Mouse (Mus musculus) erythroblast, adult 5-6 weeks (primary cell): ENCODE data around the gene Tcea2. TPM values are rescaled to one million over a fixed set of nuclear protein-coding genes. Genes with fewer than 3 reads are reported as not detected.

Experiments used
- ATAC-seq: replicated peaks from 2 replicates; pipeline ENCODE4 v1.8.0; 2016; ENCODE audit warnings: moderate number of reproducible peaks, mild to moderate bottlenecking, moderate TSS enrichment, inconsistent platforms; ENCODE audit not compliant: poor library complexity, low FRiP score, severe bottlenecking
- total RNA-seq, 2 experiments: library from RNA; stranded (forward) in 1 of 2; stranded (reverse) in 1 of 2; fragments of 150-400 nt in 1 of 2; fragments of 200-764, 138-1000 nt in 1 of 2; gene quantifications; 2 replicates each; pipeline versions ENCODE4 v1.2.3 to v1.2.4; 2015 to 2017; ENCODE audit warnings: low replicate concordance in 2 of 2

The Tcea2 gene
- not detected in 2 replicates for total RNA-seq (2015; ENCODE audit: low replicate concordance)
- not detected in 2 replicates for total RNA-seq (2017; ENCODE audit: low replicate concordance)

DNA sequence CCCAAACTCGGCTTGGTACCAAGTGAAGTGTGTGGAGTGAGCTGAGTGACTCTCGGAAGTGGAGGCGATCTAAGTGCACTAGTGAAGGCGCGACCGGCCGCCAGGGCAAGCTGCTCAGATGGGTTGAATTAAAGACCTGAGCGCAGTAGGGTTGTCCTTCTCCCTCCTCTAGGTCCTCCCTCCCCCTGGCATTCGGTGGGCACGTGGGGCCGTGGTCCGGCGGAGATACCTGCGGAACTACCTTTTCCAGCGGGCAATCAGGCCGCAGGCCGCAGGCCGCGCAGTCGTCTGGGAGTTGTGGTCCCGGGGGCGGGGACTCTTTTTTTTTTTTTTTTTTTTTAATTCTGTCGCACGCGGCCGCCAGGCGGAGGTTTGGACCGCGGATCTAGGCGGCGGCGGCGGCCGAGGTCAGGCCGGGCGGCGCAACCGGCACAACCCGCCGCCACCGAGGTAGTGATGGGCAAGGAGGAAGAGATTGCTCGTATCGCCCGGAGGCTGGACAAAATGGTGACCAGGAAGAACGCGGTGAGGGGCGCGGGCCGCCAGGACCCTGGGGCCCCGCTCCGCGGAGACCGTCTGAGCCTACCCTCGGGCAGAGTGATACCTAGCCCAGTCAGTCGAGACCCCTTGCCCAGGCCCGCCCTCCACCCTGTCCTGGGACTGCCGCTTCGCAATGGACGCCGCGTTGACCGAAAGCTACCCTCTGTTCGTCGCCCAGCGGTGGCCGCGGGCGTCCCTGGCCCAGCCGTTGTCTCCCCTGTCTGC is at the start of gene Tcea2:
Gene Tcea2, plus strand, starts transcription at position 360 of the 765 bp plus-strand sequence.
- ATAC-seq: no peak

- ATAC-seq: no peak
Measured at GRCm38 (mm10) chr2:181632624-181633023, 47.5 kb upstream of the Tcea2 start.

GRCm38 (mm10) chr2:181635865-181636264 is 44.2 kb upstream of the Tcea2 start:
- ATAC-seq: no peak

GRCm38 (mm10) chr2:181644361-181644760 is 35.7 kb upstream of the Tcea2 start:
- ATAC-seq: peak; percentile 71

DNA sequence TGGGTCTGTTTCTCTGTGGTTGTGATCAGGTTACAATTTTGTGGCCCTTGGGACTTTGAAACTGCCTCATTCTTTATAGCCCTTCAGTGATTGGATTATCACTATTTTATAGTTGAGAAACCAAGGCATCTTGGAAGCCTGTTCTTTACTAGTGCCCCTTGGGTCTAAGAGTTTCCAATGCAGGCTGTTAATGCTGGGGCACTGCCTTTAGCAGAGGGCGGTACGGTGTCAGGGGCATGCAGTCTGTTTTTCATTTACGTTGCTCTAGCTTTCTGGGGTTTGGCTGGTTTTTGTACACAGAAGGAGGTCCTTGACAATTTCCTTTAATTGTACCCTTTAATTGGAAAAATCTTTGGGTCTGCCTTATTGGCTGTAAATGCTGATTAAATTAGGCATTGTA is 34.4 kb upstream of the Tcea2 start:
- ATAC-seq: no peak

DNA sequence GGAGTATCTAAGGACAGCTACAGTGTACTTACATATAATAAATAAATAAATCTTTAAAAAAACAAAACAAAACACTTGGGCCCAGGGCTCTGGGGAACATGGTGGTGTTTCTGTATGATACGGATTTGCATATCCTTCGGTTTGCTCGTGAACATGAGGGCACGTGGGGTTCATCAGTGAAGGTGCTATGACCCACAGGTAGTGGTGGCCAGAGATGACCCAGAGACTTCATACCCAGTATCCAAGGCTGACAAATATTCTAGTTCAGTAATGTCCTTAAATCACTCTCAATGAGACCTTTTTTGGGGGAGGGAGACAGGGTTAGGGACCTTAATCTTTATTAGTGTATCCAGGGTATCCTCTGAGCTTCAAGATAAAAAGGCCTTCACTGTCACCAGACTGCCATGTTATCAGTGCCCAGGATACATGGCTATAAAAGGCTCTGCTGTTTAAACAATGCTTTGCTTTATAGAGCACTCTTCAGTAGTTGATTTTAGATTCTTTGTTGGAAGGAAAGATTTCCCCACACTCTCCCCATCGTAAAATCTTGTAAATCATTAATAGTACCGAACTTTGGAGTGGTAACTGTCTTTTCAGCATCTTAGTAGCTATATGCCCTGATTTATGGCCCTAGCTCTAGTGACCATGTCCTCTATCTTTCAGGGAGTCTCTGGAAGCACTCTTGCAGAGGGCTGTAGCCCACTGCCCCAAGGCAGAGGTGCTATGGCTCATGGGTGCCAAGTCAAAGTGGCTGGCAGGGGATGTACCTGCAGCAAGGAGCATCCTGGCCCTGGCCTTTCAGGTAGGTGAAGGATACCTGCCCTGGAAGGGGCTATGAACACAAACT is 33.3 kb upstream of the Tcea2 start:
- no peak for ATAC-seq

DNA sequence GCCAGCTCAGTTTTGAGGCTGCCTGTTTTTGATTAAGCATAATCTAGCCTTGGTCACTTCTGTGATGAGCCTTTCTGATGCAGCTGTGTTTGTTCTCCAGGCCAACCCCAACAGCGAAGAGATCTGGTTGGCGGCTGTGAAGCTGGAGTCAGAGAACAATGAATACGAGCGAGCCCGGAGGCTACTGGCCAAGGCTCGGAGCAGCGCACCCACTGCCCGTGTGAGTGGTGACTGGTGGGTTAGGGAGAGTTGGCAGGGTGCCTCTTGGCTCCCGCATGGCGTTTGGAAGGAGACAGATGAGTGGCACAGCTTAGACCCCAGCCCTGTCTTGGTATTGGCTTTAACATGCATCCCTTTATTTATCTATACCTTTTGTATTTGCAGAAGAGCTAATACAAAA is 31.2 kb upstream of the Tcea2 start:
- no peak for ATAC-seq

GRCm38 (mm10) chr2:181653065-181653464 is 27.0 kb upstream of the Tcea2 start:
- ATAC-seq: no peak

DNA sequence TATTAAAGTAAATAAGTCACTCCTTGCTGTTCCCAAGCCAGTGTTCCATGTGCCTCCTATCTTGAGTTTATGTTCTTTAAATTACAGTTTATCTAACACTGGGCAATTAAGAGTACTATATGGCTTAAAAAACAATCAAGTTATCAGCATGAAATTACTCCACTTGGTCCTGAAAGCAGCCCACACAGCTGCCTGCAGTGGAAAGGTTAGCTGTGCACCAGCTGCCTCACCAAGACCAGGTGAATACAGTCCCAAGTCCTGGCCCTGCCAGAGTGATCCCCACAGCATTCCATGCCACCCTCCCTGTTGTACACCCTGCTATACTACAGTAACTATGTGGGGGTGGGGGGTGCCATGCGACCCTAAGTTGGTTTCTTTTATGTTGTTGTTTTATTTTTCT is 26.6 kb upstream of the Tcea2 start:
- no peak for ATAC-seq

GRCm38 (mm10) chr2:181656734-181657133 is 23.4 kb upstream of the Tcea2 start, which contains the start of gene Gm29797:
Gene Gm29797 (plus strand): TSS chr2:181657034.
- no peak for ATAC-seq

- ATAC-seq: no peak
Measured at GRCm38 (mm10) chr2:181657441-181657840, 22.7 kb upstream of the Tcea2 start.

GRCm38 (mm10) chr2:181658528-181658927 is 21.6 kb upstream of the Tcea2 start:
- ATAC-seq: no peak

DNA sequence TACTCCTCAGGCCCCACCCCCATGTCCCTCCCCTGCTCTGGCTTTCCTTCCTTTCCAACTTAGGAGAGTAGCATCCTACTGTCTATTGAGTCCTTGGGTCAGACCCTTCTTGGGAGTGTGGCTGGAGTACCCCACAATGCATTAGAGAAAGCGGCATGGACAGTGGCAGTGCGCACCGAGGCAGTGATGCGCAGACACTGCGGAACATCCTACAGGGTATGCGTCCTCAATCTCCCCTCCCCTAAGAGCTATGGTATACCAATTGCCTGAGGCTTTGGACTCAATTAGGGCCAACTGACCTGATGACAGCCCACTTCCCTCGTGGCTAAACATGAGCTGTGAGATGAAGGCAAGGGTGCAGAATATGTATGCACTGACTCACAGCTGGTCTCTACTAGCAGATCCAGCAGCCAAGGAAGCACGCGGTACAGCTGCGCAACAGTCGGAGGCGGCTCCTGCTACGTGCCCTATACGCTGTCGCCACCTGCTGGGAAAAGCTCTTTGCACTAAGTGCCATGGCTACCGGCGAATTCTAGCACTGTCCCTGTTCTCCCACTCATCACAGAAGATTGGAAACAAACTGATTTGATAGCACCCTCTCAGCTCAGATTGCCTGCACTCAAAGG is 21.1 kb upstream of the Tcea2 start:
- ATAC-seq: no peak

- peak; percentile 40; the same call in 1 of the 2 replicates for ATAC-seq
Measured at GRCm38 (mm10) chr2:181659609-181660055, 20.5 kb upstream of the Tcea2 start.

GRCm38 (mm10) chr2:181662620-181663297 is 17.4 kb upstream of the Tcea2 start:
- ATAC-seq: no peak

- ATAC-seq: no peak
Measured at GRCm38 (mm10) chr2:181663298-181663630, 16.8 kb upstream of the Tcea2 start.

DNA sequence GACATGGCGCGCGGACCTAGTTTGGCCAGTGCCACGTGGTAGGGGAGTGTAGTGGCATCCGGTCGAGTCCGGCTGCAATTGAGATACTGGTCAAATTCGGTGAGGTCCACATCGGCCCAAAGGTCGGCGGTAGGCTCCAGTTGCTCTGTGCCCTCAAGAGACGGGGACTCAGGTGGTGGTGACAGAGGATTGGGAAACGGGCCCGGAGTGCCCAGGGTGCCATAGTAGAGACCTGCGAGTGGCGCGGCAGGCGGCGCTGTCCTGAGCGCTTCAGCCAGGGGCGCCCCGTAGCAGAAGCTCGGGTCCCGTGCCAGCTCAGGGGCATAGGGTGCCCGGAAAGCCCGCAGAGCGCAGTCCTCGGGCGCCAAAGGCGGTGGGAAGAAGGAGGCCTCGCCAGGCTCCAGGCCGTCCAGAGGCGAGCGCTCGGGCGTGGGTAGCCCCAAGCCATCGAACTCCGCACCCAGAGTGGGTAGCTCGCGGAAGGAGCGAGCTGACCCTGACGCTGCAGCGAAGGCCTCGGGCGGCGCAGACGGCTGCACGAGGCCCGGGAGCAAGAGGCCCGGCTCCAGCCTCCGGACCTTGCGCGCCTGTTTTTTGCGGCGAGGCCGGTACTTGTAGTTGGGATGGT is 9.7 kb upstream of the Tcea2 start:
- ATAC-seq: no peak

- no peak for ATAC-seq
Measured at GRCm38 (mm10) chr2:181670913-181671311, 9.2 kb upstream of the Tcea2 start.

DNA sequence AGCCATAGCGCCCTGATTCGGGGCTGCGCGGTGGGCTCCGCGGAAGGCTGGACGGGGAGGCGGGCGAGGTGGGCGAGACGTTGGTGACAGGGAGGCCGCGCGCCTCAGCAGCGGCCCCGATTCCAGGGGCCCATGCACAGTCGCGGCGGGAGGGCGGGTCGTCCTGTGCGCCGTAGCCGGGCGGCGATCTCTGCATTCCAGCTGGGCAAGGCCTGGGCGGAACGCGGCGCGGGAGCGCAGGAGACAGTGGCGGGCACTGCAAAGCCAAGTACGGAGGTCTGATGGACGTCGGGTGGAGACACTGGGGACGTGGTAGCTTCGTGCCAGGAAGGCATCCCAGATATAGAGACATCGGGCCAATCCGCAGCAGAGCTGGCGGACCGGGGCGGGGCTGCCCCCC is 8.8 kb upstream of the Tcea2 start, which contains the start of gene Sox18:
Gene Sox18, minus strand, starts transcription at position 315 of the 400 bp plus-strand sequence.
- no peak for ATAC-seq
